Mouse (Mus musculus) layer of hippocampus, adult 8-10 months (tissue): Measurements from ENCODE around the gene Tspan14. TPM values are rescaled to one million over a fixed set of nuclear protein-coding genes. Genes with fewer than 3 reads are reported as not detected.

Experiments
- DNase-seq, 2 experiments: peaks; one replicate each; pipeline ENCODE4 v3.0.0; 2022; ENCODE audit warnings: low spot score in 2 of 2
- total RNA-seq, 4 experiments: library from RNA; stranded (reverse); gene quantifications; 2 replicates each; pipeline ENCODE4 v1.2.4; 2022

Tspan14 gene
- total RNA-seq, 4 experiments from 2014 or later, result 33.0 to 45.1 (median 38.3) TPM

GRCm38 (mm10) chr14:40975127-40975721 is 8.6 kb upstream of the Tspan14 start:
- peak; percentile 61 to 79 for DNase-seq

GRCm38 (mm10) chr14:40968051-40968450 is 1.4 kb upstream of the Tspan14 start:
- DNase-seq, result no peak

GRCm38 (mm10) chr14:40967598-40967900 is 942 bp upstream of the Tspan14 start:
- no peak for DNase-seq

GRCm38 (mm10) chr14:40966862-40967597 is 423 bp upstream of the Tspan14 start:
- peak; percentile 95 to 96 for DNase-seq

GRCm38 (mm10) chr14:40965507-40966356 is 875 bp downstream of the Tspan14 start:
- no peak for DNase-seq

- DNase-seq, result no peak
Observed at GRCm38 (mm10) chr14:40964881-40965280, 1.7 kb downstream of the Tspan14 start.

GRCm38 (mm10) chr14:40964214-40964610 is 2.4 kb downstream of the Tspan14 start:
- no peak for DNase-seq

GRCm38 (mm10) chr14:40963501-40964213 is 3.0 kb downstream of the Tspan14 start:
- no peak for DNase-seq

- DNase-seq, result no peak
Observed at GRCm38 (mm10) chr14:40962365-40963290, 4.0 kb downstream of the Tspan14 start.

- no peak for DNase-seq
Observed at GRCm38 (mm10) chr14:40960237-40960636, 6.4 kb downstream of the Tspan14 start.

- DNase-seq, result no peak
Observed at GRCm38 (mm10) chr14:40959586-40959985, 7.0 kb downstream of the Tspan14 start.

- DNase-seq, result no peak
Observed at GRCm38 (mm10) chr14:40958986-40959381, 7.6 kb downstream of the Tspan14 start.

GRCm38 (mm10) chr14:40958083-40958985 is 8.3 kb downstream of the Tspan14 start:
- DNase-seq, result peak in 1 of 2 experiments; percentile 58

GRCm38 (mm10) chr14:40957607-40958006 is 9.0 kb downstream of the Tspan14 start:
- DNase-seq, result no peak

GRCm38 (mm10) chr14:40956252-40957146 is 10.1 kb downstream of the Tspan14 start:
- peak in 1 of 2 experiments; percentile 78 for DNase-seq

- peak; percentile 73 to 88 for DNase-seq
Observed at GRCm38 (mm10) chr14:40955596-40956251, 10.9 kb downstream of the Tspan14 start.

- no peak for DNase-seq
Observed at GRCm38 (mm10) chr14:40955146-40955545, 11.5 kb downstream of the Tspan14 start.

- DNase-seq, result no peak
Observed at GRCm38 (mm10) chr14:40953381-40953780, 13.2 kb downstream of the Tspan14 start.
